Mouse (Mus musculus): ENCODE data around the gene Arhgef12. TPM values are rescaled to one million over a fixed set of nuclear protein-coding genes. Genes with fewer than 3 reads are reported as not detected.

Arhgef12 gene
- total and polyA plus RNA-seq, 3 experiments, result 11.8 to 33.5 (median 14.7) TPM

GRCm38 (mm10) chr9:43044481-43044880, 62.6 kb downstream of the Arhgef12 start:
- Histone ChIP-seq H3K79me2 (ENCODE audit: control insufficient read depth, insufficient read depth, low read length, poor library complexity) (no peaks in the 10 kb centered on the region; the same call in 1 of the 2 replicates), H3K27me3 (ENCODE audit: control insufficient read depth in 1 of 2, insufficient read depth in 2 of 2, low read length in 2 of 2) (no peaks in the 10 kb centered on the region), H3K27ac (ENCODE audit: control insufficient read depth, low read depth, low read length) (no peak overlapping the region), H3K9ac (ENCODE audit: control insufficient read depth, low read depth, low read length, poor library complexity, severe bottlenecking) (no peak overlapping the region), H3K4me1 (ENCODE audit: control insufficient read depth in 1 of 2, insufficient read depth in 2 of 2, low read length in 2 of 2) (no peaks in the 10 kb centered on the region), H3K36me3 (ENCODE audit: control insufficient read depth in 1 of 2, insufficient read depth in 2 of 2, low read length in 2 of 2) (peaks cover 0 to 3% of the 10 kb centered on the region in 2 experiments; a peak in 2 of 4 replicates), H3K9me3 (replicated peaks; ENCODE audit: insufficient read depth, low read length) (no peaks in the 10 kb centered on the region), H3K4me3 (ENCODE audit: control insufficient read depth in 1 of 2, insufficient read depth in 1 of 2, low read depth in 2 of 2, low read length in 2 of 2) (no peak overlapping the region)
- no peak for DNase-seq (ENCODE audit: low read depth, low spot score)
- TF ChIP-seq TBP (IDR thresholded peaks at IDR 0.05; ENCODE audit: low read depth, low read length) (no peak), CHD1 (IDR thresholded peaks at IDR 0.05; ENCODE audit: low read depth, low read length) (no peak)

- Histone ChIP-seq H3K9ac (ENCODE audit: control insufficient read depth, low read depth, low read length, poor library complexity, severe bottlenecking) (no peak overlapping the region), H3K9me3 (replicated peaks; ENCODE audit: insufficient read depth, low read length) (no peaks in the 10 kb centered on the region), H3K36me3 (ENCODE audit: control insufficient read depth in 1 of 2, insufficient read depth in 2 of 2, low read length in 2 of 2) (peaks cover 0 to 12% of the 10 kb centered on the region in 2 experiments; a peak in 3 of 4 replicates)
These were observed 68.6 kb downstream of the Arhgef12 start for GRCm38 (mm10) chr9:43038466-43038865.

DNA sequence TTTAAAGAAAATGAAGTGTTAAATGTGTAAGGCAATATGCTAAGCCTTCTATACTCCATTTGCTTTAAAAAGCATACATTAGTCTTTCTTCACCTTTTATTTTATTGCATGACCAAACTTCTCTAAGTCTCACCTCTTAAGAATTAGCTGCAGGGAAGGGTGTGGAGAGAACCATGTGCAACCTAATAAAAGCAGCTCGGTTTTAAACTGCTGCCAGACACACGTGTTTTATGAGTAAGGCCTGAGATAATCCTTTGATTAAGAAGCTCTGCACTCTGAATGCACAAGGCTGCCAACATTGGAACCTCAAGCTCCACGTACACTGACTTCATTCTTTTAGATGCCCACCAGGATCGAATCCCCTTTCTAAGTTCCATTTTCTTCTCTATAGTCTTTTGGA, 71.8 kb downstream of the Arhgef12 start:
- Histone ChIP-seq H3K79me2 (ENCODE audit: control insufficient read depth, insufficient read depth, low read length, poor library complexity) (peaks cover 2% of the 10 kb centered on the region), H3K4me1 (ENCODE audit: control insufficient read depth in 1 of 2, insufficient read depth in 2 of 2, low read length in 2 of 2) (peaks cover 7 to 8% of the 10 kb centered on the region in 2 experiments; a peak in 3 of 4 replicates), H3K27ac (ENCODE audit: control insufficient read depth, low read depth, low read length) (no peak overlapping the region), H3K9ac (ENCODE audit: control insufficient read depth, low read depth, low read length, poor library complexity, severe bottlenecking) (no peak overlapping the region), H3K4me3 (ENCODE audit: control insufficient read depth in 1 of 2, insufficient read depth in 1 of 2, low read depth in 2 of 2, low read length in 2 of 2) (no peak overlapping the region), H3K36me3 (ENCODE audit: control insufficient read depth in 1 of 2, insufficient read depth in 2 of 2, low read length in 2 of 2) (peaks cover 0 to 12% of the 10 kb centered on the region in 2 experiments; a peak in 2 of 4 replicates), H3K9me3 (replicated peaks; ENCODE audit: insufficient read depth, low read length) (no peaks in the 10 kb centered on the region), H3K27me3 (ENCODE audit: control insufficient read depth in 1 of 2, insufficient read depth in 2 of 2, low read length in 2 of 2) (no peaks in the 10 kb centered on the region)
- peak; percentile 35 for DNase-seq (ENCODE audit: low read depth, low spot score)
- TF ChIP-seq TCF12 (IDR thresholded peaks at IDR 0.05; ENCODE audit: low read depth, low read length) (no peak), MAFK (IDR thresholded peaks at IDR 0.05; ENCODE audit: borderline replicate concordance, low read depth, low read length) (no peak), USF1 (IDR thresholded peaks at IDR 0.05; ENCODE audit: low read depth, low read length) (peak; percentile 18; the same call in 1 of the 2 replicates), ETS1 (IDR thresholded peaks at IDR 0.05; ENCODE audit: low read depth, low read length) (peak; percentile 46; the same call in 1 of the 2 replicates), MXI1 (IDR thresholded peaks at IDR 0.05; ENCODE audit: low read depth, low read length) (peak; percentile 97), MAX (IDR thresholded peaks at IDR 0.05; ENCODE audit: low read length) (peak; percentile 85), MYC (IDR thresholded peaks at IDR 0.05; ENCODE audit: low read depth, low read length) (peak; percentile 72; the same call in 1 of the 2 replicates), BHLHE40 (IDR thresholded peaks at IDR 0.05; ENCODE audit: borderline replicate concordance, low read depth, low read length) (peak; percentile 64; the same call in 1 of the 2 replicates), ZMIZ1 (IDR thresholded peaks at IDR 0.05; ENCODE audit: low read depth, low read length) (no peak), SIN3A (IDR thresholded peaks at IDR 0.05; ENCODE audit: low read length) (peak; percentile 67)

More at GRCm38 (mm10) chr9:43038466-43038865, 68.6 kb downstream of the Arhgef12 start:
- DNase-seq (ENCODE audit: low read depth, low spot score), result no peak
- no peak overlapping the region for H3K27ac ChIP-seq (ENCODE audit: control insufficient read depth, low read depth, low read length)
- H3K27me3 ChIP-seq (ENCODE audit: control insufficient read depth in 1 of 2, insufficient read depth in 2 of 2, low read length in 2 of 2), result no peaks in the 10 kb centered on the region
- H3K79me2 ChIP-seq (ENCODE audit: control insufficient read depth, insufficient read depth, low read length, poor library complexity), result peaks cover 2% of the 10 kb centered on the region
- no peak overlapping the region for H3K4me3 ChIP-seq (ENCODE audit: control insufficient read depth in 1 of 2, insufficient read depth in 1 of 2, low read depth in 2 of 2, low read length in 2 of 2)
- peaks cover 7 to 8% of the 10 kb centered on the region in 2 experiments; a peak in 3 of 4 replicates for H3K4me1 ChIP-seq (ENCODE audit: control insufficient read depth in 1 of 2, insufficient read depth in 2 of 2, low read length in 2 of 2)
- TF ChIP-seq RCOR1 (IDR thresholded peaks at IDR 0.05; ENCODE audit: low read depth, low read length) (no peak), MYC (IDR thresholded peaks at IDR 0.05; ENCODE audit: low read depth, low read length) (no peak), NELFE (IDR thresholded peaks at IDR 0.05; ENCODE audit: low read depth, low read length) (no peak), USF2 (IDR thresholded peaks at IDR 0.05; ENCODE audit: borderline replicate concordance in 1 of 2, insufficient read depth in 1 of 2, low read depth in 1 of 2, low read length in 2 of 2) (no peak), USF1 (IDR thresholded peaks at IDR 0.05; ENCODE audit: low read depth, low read length) (no peak), POLR2AphosphoS5 (IDR thresholded peaks at IDR 0.05; ENCODE audit: borderline replicate concordance, low read depth, low read length) (no peak), MXI1 (IDR thresholded peaks at IDR 0.05; ENCODE audit: low read depth, low read length) (no peak), GATA1 (IDR thresholded peaks at IDR 0.05; ENCODE audit: low read depth, low read length) (no peak), TCF12 (IDR thresholded peaks at IDR 0.05; ENCODE audit: low read depth, low read length) (no peak), HCFC1 (IDR thresholded peaks at IDR 0.05; ENCODE audit: low read depth, low read length) (no peak), CHD1 (IDR thresholded peaks at IDR 0.05; ENCODE audit: low read depth, low read length) (no peak), UBTF (IDR thresholded peaks at IDR 0.05; ENCODE audit: borderline replicate concordance, insufficient read depth, low read depth, low read length) (no peak), ZMIZ1 (IDR thresholded peaks at IDR 0.05; ENCODE audit: low read depth, low read length) (no peak), MAFK (IDR thresholded peaks at IDR 0.05; ENCODE audit: borderline replicate concordance, low read depth, low read length) (no peak), MAX (IDR thresholded peaks at IDR 0.05; ENCODE audit: low read length) (no peak)

Measured in MEL (cell line).